Mouse (Mus musculus) spleen, adult 2 months (tissue): ENCODE results near the gene Sh2b1.

ENCODE experiments used
- CTCF ChIP-seq: fragments of 200-500 bp; IDR thresholded peaks from 2 replicates; pipeline ENCODE4 v1.5.1; 2011; ENCODE audit warnings: mild to moderate bottlenecking, inconsistent platforms; ENCODE audit not compliant: insufficient read depth, insufficient read length, insufficient replicate concordance; ENCODE audit errors: extremely low read depth
- POLR2A ChIP-seq: fragments of 200-500 bp; IDR thresholded peaks from 2 replicates; pipeline ENCODE4 v1.6.1; 2011; ENCODE audit warnings: low read depth, low read length, inconsistent platforms

- TF ChIP-seq POLR2A (no peak), CTCF (no peak)
Observed at GRCm38 (mm10) chr7:126445104-126445815, 30.0 kb downstream of the Sh2b1 start.
